Mouse (Mus musculus) small intestine, adult 10 weeks (tissue): Measurements from ENCODE around the gene Proser3. TPM values are rescaled to one million over a fixed set of nuclear protein-coding genes. Genes with fewer than 3 reads are reported as not detected.

ENCODE experiments used
- polyA plus RNA-seq: library from polyadenylated mRNA; stranded (reverse); fragments of 350-450 nt; fragmentation: Illumina TruSeq; extraction: RNeasy Lipid Tissue Mini Kit (QIAGEN cat#74804); gene quantifications from one replicate; pipeline ENCODE4 v1.2.3, GENCODE M21; 2014; ENCODE audit warnings: low replicate concordance

Proser3 gene
- 0.97 TPM for polyA plus RNA-seq

GRCm38 (mm10) chr7:30552102-30553020 is at the start of gene Proser3, which contains the start of gene Hspb6:
Gene Proser3 (minus strand): TSS chr7:30552299.
Gene Hspb6 (plus strand): TSS chr7:30552178.

GRCm38 (mm10) chr7:30598786-30599185 is 46.7 kb upstream of the Proser3 start, which contains the start of gene Zbtb32:
Gene Zbtb32 (minus strand): TSS chr7:30598909.

GRCm38 (mm10) chr7:30588676-30589434 is 36.8 kb upstream of the Proser3 start, which contains the start of gene Kmt2b:
Gene Kmt2b (minus strand): TSS chr7:30588726.

GRCm38 (mm10) chr7:30564970-30565571 is 13.0 kb upstream of the Proser3 start, which contains the start of gene Igflr1:
Gene Igflr1 (plus strand): TSS chr7:30565427.

GRCm38 (mm10) chr7:30563117-30563905 is 11.2 kb upstream of the Proser3 start, which contains the start of the genes U2af1l4, Gm49396 and Psenen:
Gene U2af1l4 (plus strand): TSS chr7:30563301.
Gene Gm49396 (plus strand): TSS chr7:30563344.
Gene Psenen (minus strand): TSS chr7:30563627.

GRCm38 (mm10) chr7:30559443-30559954 is 7.4 kb upstream of the Proser3 start, which contains the start of gene Lin37:
Gene Lin37 (minus strand): TSS chr7:30559838.

GRCm38 (mm10) chr7:30534633-30535577 is 17.2 kb downstream of the Proser3 start, which contains the start of gene Arhgap33:
Gene Arhgap33 (minus strand): TSS chr7:30535060.

GRCm38 (mm10) chr7:30493401-30493931 is 58.6 kb downstream of the Proser3 start, which contains the start of gene Prodh2:
Gene Prodh2 (plus strand): TSS chr7:30493622.

Other genes starting within 250 kb of the Proser3 start
- 2.9 TPM for gene Alkbh6, start 243.6 kb downstream of the Proser3 start, polyA plus RNA-seq
- gene Syne4, start 237.5 kb downstream of the Proser3 start, polyA plus RNA-seq, result 1.6 TPM
- gene E130208F15Rik, start 230.6 kb downstream of the Proser3 start, polyA plus RNA-seq, result 0.71 TPM
- gene Sdhaf1, start 228.4 kb downstream of the Proser3 start, polyA plus RNA-seq, result 1.3 TPM
- 0.41 TPM for gene Lrfn3, start 189.5 kb downstream of the Proser3 start, polyA plus RNA-seq
- gene Tyrobp, start 138.5 kb downstream of the Proser3 start, polyA plus RNA-seq, result 2.8 TPM
- not detected for gene Hcst, start 132.4 kb downstream of the Proser3 start, polyA plus RNA-seq
- gene Nfkbid, start 130.6 kb downstream of the Proser3 start, polyA plus RNA-seq, result 0.67 TPM
- gene Aplp1, start 106.8 kb downstream of the Proser3 start, polyA plus RNA-seq, result 9.8 TPM
- not detected for gene Kirrel2, start 94.6 kb downstream of the Proser3 start, polyA plus RNA-seq
- 0.15 TPM for gene Nphs1, start 94.0 kb downstream of the Proser3 start, polyA plus RNA-seq
- gene Prodh2, start 58.7 kb downstream of the Proser3 start, polyA plus RNA-seq, result not detected
- gene Arhgap33, start 17.2 kb downstream of the Proser3 start, polyA plus RNA-seq, result 0.11 TPM
- gene Hspb6, start 121 bp downstream of the Proser3 start, polyA plus RNA-seq, result 28.5 TPM
- not detected for gene Lin37, start 7.5 kb upstream of the Proser3 start, polyA plus RNA-seq
- 2.6 TPM for gene U2af1l4, start 11.0 kb upstream of the Proser3 start, polyA plus RNA-seq
- gene Gm49396, start 11.0 kb upstream of the Proser3 start, polyA plus RNA-seq, result 6.2 TPM
- 17.3 TPM for gene Psenen, start 11.3 kb upstream of the Proser3 start, polyA plus RNA-seq
- gene Igflr1, start 13.1 kb upstream of the Proser3 start, polyA plus RNA-seq, result not detected
- gene Kmt2b, start 36.4 kb upstream of the Proser3 start, polyA plus RNA-seq, result 4.6 TPM
- not detected for gene Zbtb32, start 46.6 kb upstream of the Proser3 start, polyA plus RNA-seq
- gene Upk1a, start 60.5 kb upstream of the Proser3 start, polyA plus RNA-seq, result not detected
- gene Cox6b1, start 73.9 kb upstream of the Proser3 start, polyA plus RNA-seq, result 1,034 TPM
- not detected for gene Etv2, start 83.6 kb upstream of the Proser3 start, polyA plus RNA-seq
- gene Rbm42, start 98.0 kb upstream of the Proser3 start, polyA plus RNA-seq, result not detected
- gene Haus5, start 112.7 kb upstream of the Proser3 start, polyA plus RNA-seq, result 2.8 TPM
- gene Pmis2, start 119.3 kb upstream of the Proser3 start, polyA plus RNA-seq, result not detected
- gene 2200002J24Rik, start 146.6 kb upstream of the Proser3 start, polyA plus RNA-seq, result not detected
- gene Atp4a, start 159.9 kb upstream of the Proser3 start, polyA plus RNA-seq, result not detected
- 4.8 TPM for gene Tmem147, start 177.2 kb upstream of the Proser3 start, polyA plus RNA-seq
- gene Gapdhs, start 191.4 kb upstream of the Proser3 start, polyA plus RNA-seq, result not detected
- gene Sbsn, start 199.2 kb upstream of the Proser3 start, polyA plus RNA-seq, result 0.15 TPM
- gene Dmkn, start 211.5 kb upstream of the Proser3 start, polyA plus RNA-seq, result not detected
- gene Krtdap, start 235.6 kb upstream of the Proser3 start, polyA plus RNA-seq, result not detected